Mouse (Mus musculus): ENCODE measurements around the gene Dhx9. TPM values are rescaled to one million over a fixed set of nuclear protein-coding genes. Genes with fewer than 3 reads are reported as not detected.

Dhx9 gene
- polyA plus RNA-seq, 1 experiment from 2014 or later, result 41.2 TPM

Other genes starting within 250 kb of the Dhx9 start
- gene Lamc1, start 154.9 kb downstream of the Dhx9 start, polyA plus RNA-seq (2014; fragmentation: Nextera tagmentation; extraction: Ambion mirVana), result 17.2 and 39.2 TPM in 2 replicates
- gene Shcbp1l, start 62.5 kb downstream of the Dhx9 start, polyA plus RNA-seq (2014; fragmentation: Nextera tagmentation; extraction: Ambion mirVana), result 1.1 TPM in 2 replicates
- 14.4 and 16.3 TPM in 2 replicates for gene Npl, start 62.4 kb upstream of the Dhx9 start, polyA plus RNA-seq (2014; fragmentation: Nextera tagmentation; extraction: Ambion mirVana)
- 12.1 and 15.3 TPM in 2 replicates for gene Rgs8, start 165.4 kb upstream of the Dhx9 start, polyA plus RNA-seq (2014; fragmentation: Nextera tagmentation; extraction: Ambion mirVana)